Mouse (Mus musculus): ENCODE data around the gene Snx32. TPM values are rescaled to one million over a fixed set of nuclear protein-coding genes. Genes with fewer than 3 reads are reported as not detected.
A peak's percentile ranks its signal among the peaks of the same experiment; 100 is the strongest.

The Snx32 gene
- polyA plus RNA-seq, 1 experiment: 10.8 TPM

GRCm38 (mm10) chr19:5475069-5475714 is 35.1 kb downstream of the Snx32 start:
- no peaks in the 10 kb centered on the region for H3K36me3 ChIP-seq (ENCODE audit: control insufficient read depth, insufficient read depth, low read length)
- H3K27me3 ChIP-seq (ENCODE audit: control insufficient read depth, insufficient read depth, low read length): peaks cover 13% of the 10 kb centered on the region
- WGBS: 74% methylated on average over 13 of the region's 13 CpGs
- peak overlapping the region; percentile 38; the same call in 1 of the 2 replicates for H3K4me3 ChIP-seq (ENCODE audit: extremely low read depth, insufficient read depth, insufficient read length)
- no peak for DNase-seq (ENCODE audit: low read depth in 1 of 2, low spot score in 2 of 2)
- peaks cover 2% of the 10 kb centered on the region for H3K4me1 ChIP-seq (ENCODE audit: control insufficient read depth, insufficient read depth, insufficient read length)
- no peak overlapping the region; the same call in 1 of the 2 replicates for H3K27ac ChIP-seq (ENCODE audit: insufficient read depth, low read length)
- TF ChIP-seq CTCF (IDR thresholded peaks at IDR 0.05; ENCODE audit: extremely low read depth, insufficient read depth, insufficient read length, insufficient replicate concordance): no peak
- no peak for TF ChIP-seq POLR2A (IDR thresholded peaks at IDR 0.05; ENCODE audit: low read depth, low read length)

GRCm38 (mm10) chr19:5474281-5475068 is 35.9 kb downstream of the Snx32 start:
- H3K4me3 ChIP-seq (ENCODE audit: extremely low read depth, insufficient read depth, insufficient read length): peak overlapping the region; percentile 38; the same call in 1 of the 2 replicates
- 3% methylated on average over 56 of the region's 68 CpGs for WGBS
- H3K27me3 ChIP-seq (ENCODE audit: control insufficient read depth, insufficient read depth, low read length): peaks cover 13% of the 10 kb centered on the region
- TF ChIP-seq CTCF (IDR thresholded peaks at IDR 0.05; ENCODE audit: extremely low read depth, insufficient read depth, insufficient read length, insufficient replicate concordance) (no peak), POLR2A (IDR thresholded peaks at IDR 0.05; ENCODE audit: low read depth, low read length) (no peak)
- H3K36me3 ChIP-seq (ENCODE audit: control insufficient read depth, insufficient read depth, low read length): no peaks in the 10 kb centered on the region
- H3K4me1 ChIP-seq (ENCODE audit: control insufficient read depth, insufficient read depth, insufficient read length): peaks cover 2% of the 10 kb centered on the region
- no peak for DNase-seq (ENCODE audit: low read depth in 1 of 2, low spot score in 2 of 2)
- H3K27ac ChIP-seq (ENCODE audit: insufficient read depth, low read length): no peak overlapping the region; the same call in 1 of the 2 replicates

- H3K27ac ChIP-seq (ENCODE audit: insufficient read depth, low read length): no peak within 1 kb of the TSS; the same call in 1 of the 2 replicates
- TF ChIP-seq CTCF (IDR thresholded peaks at IDR 0.05; ENCODE audit: extremely low read depth, insufficient read depth, insufficient read length, insufficient replicate concordance): no peak
- no peak for TF ChIP-seq POLR2A (IDR thresholded peaks at IDR 0.05; ENCODE audit: low read depth, low read length)
- no peaks in the 10 kb centered on the region for H3K36me3 ChIP-seq (ENCODE audit: control insufficient read depth, insufficient read depth, low read length)
- H3K4me1 ChIP-seq (ENCODE audit: control insufficient read depth, insufficient read depth, insufficient read length): peaks cover 2% of the 10 kb centered on the region
- H3K27me3 ChIP-seq (ENCODE audit: control insufficient read depth, insufficient read depth, low read length): peaks cover 13% of the 10 kb centered on the region
- peak within 1 kb of the TSS; percentile 38; the same call in 1 of the 2 replicates for H3K4me3 ChIP-seq (ENCODE audit: extremely low read depth, insufficient read depth, insufficient read length)
- DNase-seq (ENCODE audit: low read depth in 1 of 2, low spot score in 2 of 2): peak in 1 of 2 experiments; percentile 43
- 28% methylated on average over 22 of the region's 22 CpGs for WGBS
Measured at GRCm38 (mm10) chr19:5473720-5474119, 36.6 kb downstream of the Snx32 start, which contains the start of gene Efemp2. Gene Efemp2, plus strand, starts transcription at chr19:5473954.

GRCm38 (mm10) chr19:5472857-5473256 is 37.5 kb downstream of the Snx32 start:
- no peak for DNase-seq (ENCODE audit: low read depth in 1 of 2, low spot score in 2 of 2)
- Histone ChIP-seq H3K4me1 (ENCODE audit: control insufficient read depth, insufficient read depth, insufficient read length) (peaks cover 5% of the 10 kb centered on the region), H3K27me3 (ENCODE audit: control insufficient read depth, insufficient read depth, low read length) (peaks cover 13% of the 10 kb centered on the region), H3K36me3 (ENCODE audit: control insufficient read depth, insufficient read depth, low read length) (no peaks in the 10 kb centered on the region), H3K4me3 (ENCODE audit: extremely low read depth, insufficient read depth, insufficient read length) (no peak overlapping the region), H3K27ac (ENCODE audit: insufficient read depth, low read length) (no peak overlapping the region)
- 75% methylated on average over 3 of the region's 3 CpGs for WGBS
- TF ChIP-seq CTCF (IDR thresholded peaks at IDR 0.05; ENCODE audit: extremely low read depth, insufficient read depth, insufficient read length, insufficient replicate concordance): no peak
- no peak for TF ChIP-seq POLR2A (IDR thresholded peaks at IDR 0.05; ENCODE audit: low read depth, low read length)

- H3K4me1 ChIP-seq (ENCODE audit: control insufficient read depth, insufficient read depth, insufficient read length): peaks cover 5% of the 10 kb centered on the region
- H3K27ac ChIP-seq (ENCODE audit: insufficient read depth, low read length): no peak overlapping the region
- TF ChIP-seq POLR2A (IDR thresholded peaks at IDR 0.05; ENCODE audit: low read depth, low read length) (no peak), CTCF (IDR thresholded peaks at IDR 0.05; ENCODE audit: extremely low read depth, insufficient read depth, insufficient read length, insufficient replicate concordance) (no peak)
- no peak for DNase-seq (ENCODE audit: low read depth in 1 of 2, low spot score in 2 of 2)
- H3K4me3 ChIP-seq (ENCODE audit: extremely low read depth, insufficient read depth, insufficient read length): no peak overlapping the region
- no peaks in the 10 kb centered on the region for H3K36me3 ChIP-seq (ENCODE audit: control insufficient read depth, insufficient read depth, low read length)
- 74% methylated on average over 5 of the region's 5 CpGs for WGBS
- H3K27me3 ChIP-seq (ENCODE audit: control insufficient read depth, insufficient read depth, low read length): peaks cover 13% of the 10 kb centered on the region
Measured at GRCm38 (mm10) chr19:5471846-5472245, 38.5 kb downstream of the Snx32 start.

GRCm38 (mm10) chr19:5468374-5468773 is 42.0 kb downstream of the Snx32 start, which contains the start of gene Ctsw:
Gene Ctsw, minus strand, starts transcription at chr19:5468507.
- H3K4me1 ChIP-seq (ENCODE audit: control insufficient read depth, insufficient read depth, insufficient read length): peaks cover 3% of the 10 kb centered on the region; the same call in 1 of the 2 replicates
- DNase-seq (ENCODE audit: low read depth in 1 of 2, low spot score in 2 of 2): peak in 1 of 2 experiments; percentile 33
- no peaks in the 10 kb centered on the region; the same call in 1 of the 2 replicates for H3K27me3 ChIP-seq (ENCODE audit: control insufficient read depth, insufficient read depth, low read length)
- H3K36me3 ChIP-seq (ENCODE audit: control insufficient read depth, insufficient read depth, low read length): peaks cover 10% of the 10 kb centered on the region
- WGBS: 18% methylated on average over 5 of the region's 5 CpGs
- TF ChIP-seq POLR2A (IDR thresholded peaks at IDR 0.05; ENCODE audit: low read depth, low read length) (peak; percentile 18; the same call in 1 of the 2 replicates), CTCF (IDR thresholded peaks at IDR 0.05; ENCODE audit: extremely low read depth, insufficient read depth, insufficient read length, insufficient replicate concordance) (no peak)
- peak within 1 kb of the TSS; percentile 19; the same call in 1 of the 2 replicates for H3K4me3 ChIP-seq (ENCODE audit: extremely low read depth, insufficient read depth, insufficient read length)
- H3K27ac ChIP-seq (ENCODE audit: insufficient read depth, low read length): peak within 1 kb of the TSS; percentile 45

Data from spleen, adult 2 months (tissue).